Mouse (Mus musculus) heart, postnatal 10 days (tissue): ENCODE results near the gene Tekt5. TPM values are rescaled to one million over a fixed set of nuclear protein-coding genes. Genes with fewer than 3 reads are reported as not detected.

Source experiments
- total RNA-seq, 2 experiments: library from RNA; stranded (reverse); gene quantifications; 2 replicates each; pipeline ENCODE4 v1.2.3; 2021

The Tekt5 gene
- total RNA-seq, 2 experiments from 2014 or later, result 0.22 TPM; not detected in 1

Other genes starting within 250 kb of the Tekt5 start
- not detected for gene Rpl39l, start 225.3 kb downstream of the Tekt5 start, total RNA-seq
- under 1 TPM in 1 of 2 experiments, not detected in 1; 0.19 TPM for gene Atf7ip2, start 202.8 kb downstream of the Tekt5 start, total RNA-seq
- gene Emp2, start 81.5 kb downstream of the Tekt5 start, total RNA-seq, result 10 to 100 TPM; 42.5 to 46.4 TPM
- 10 to 100 TPM; 10.6 to 10.8 TPM for gene Nubp1, start 16.5 kb upstream of the Tekt5 start, total RNA-seq
- gene Tvp23a, start 51.9 kb upstream of the Tekt5 start, total RNA-seq, result under 1 TPM; 0.93 to 0.99 TPM
- gene Ciita, start 84.6 kb upstream of the Tekt5 start, total RNA-seq, result under 1 TPM; 0.17 to 0.35 TPM
- gene Dexi, start 147.6 kb upstream of the Tekt5 start, total RNA-seq, result 10 to 100 TPM; 23.6 to 27.8 TPM
- 10 to 100 TPM; 47.7 to 50.1 TPM for gene Clec16a, start 149.8 kb upstream of the Tekt5 start, total RNA-seq